Mouse (Mus musculus) olfactory bulb, adult 2 months (tissue): ENCODE data around the gene Slc39a11.

Experiments used
- CTCF ChIP-seq: fragments of 200-500 bp; IDR thresholded peaks from 2 replicates; pipeline ENCODE4 v1.5.1; 2012; ENCODE audit warnings: low read depth, mild to moderate bottlenecking, low read length, moderate library complexity; ENCODE audit not compliant: insufficient read depth
- POLR2A ChIP-seq: fragments of 200-500 bp; IDR thresholded peaks from 2 replicates; pipeline ENCODE4 v1.6.1; 2012; ENCODE audit warnings: mild to moderate bottlenecking, low read depth, low read length, moderate library complexity; ENCODE audit not compliant: insufficient read depth

DNA sequence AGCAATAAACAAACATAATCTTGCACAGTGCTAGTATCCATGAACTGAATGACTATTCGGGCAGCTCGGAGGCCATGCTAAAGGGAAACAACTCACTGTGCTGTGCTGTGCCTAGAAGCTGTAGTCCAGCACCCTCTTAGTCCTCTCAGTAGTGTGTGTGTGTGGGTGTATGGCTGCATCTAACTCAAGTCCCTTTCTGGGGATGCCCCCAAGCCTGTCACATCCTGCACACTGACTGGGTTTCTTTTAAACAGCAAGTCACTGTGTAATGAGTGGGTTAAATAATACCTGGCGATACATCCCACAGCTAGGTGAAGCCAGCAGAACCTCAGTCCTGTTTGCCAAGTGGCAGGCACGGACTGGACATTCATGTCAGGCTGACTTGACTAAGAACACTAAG lies 8.9 kb upstream of the Slc39a11 start:
- no peak for TF ChIP-seq POLR2A
- TF ChIP-seq CTCF = no peak
